Mouse (Mus musculus) erythroblast, embryonic 14.5 days (primary cell): ENCODE results near the gene Ifnar2. TPM values are rescaled to one million over a fixed set of nuclear protein-coding genes. Genes with fewer than 3 reads are reported as not detected.
"Not testable (repeated sequence)": the region's sequence is repeated elsewhere in the genome, so short reads cannot be mapped to it uniquely, and the experiment has no call there.

Experiments used
- H3K27me3 ChIP-seq: 2 replicates; pipeline ENCODE4 v1.6.1; 2012; ENCODE audit warnings: inconsistent platforms; ENCODE audit not compliant: control insufficient read depth
- H3K36me3 ChIP-seq: 2 replicates; pipeline ENCODE4 v1.6.1; 2012; ENCODE audit warnings: mild to moderate bottlenecking, inconsistent platforms; ENCODE audit not compliant: control insufficient read depth
- H3K4me1 ChIP-seq: 2 replicates; pipeline ENCODE4 v1.6.1; 2012; ENCODE audit warnings: inconsistent platforms; ENCODE audit not compliant: control insufficient read depth
- H3K4me3 ChIP-seq: replicated peaks from 2 replicates; pipeline ENCODE3; 2012; ENCODE audit warnings: moderate library complexity, mild to moderate bottlenecking, inconsistent platforms
- H3K9me3 ChIP-seq: 2 replicates; pipeline ENCODE4 v1.6.1; 2012; ENCODE audit warnings: low read length, inconsistent platforms, mixed read lengths; ENCODE audit not compliant: control insufficient read depth
- GATA1 ChIP-seq: IDR thresholded peaks from 2 replicates; pipeline ENCODE4 v1.6.1; 2012; ENCODE audit warnings: low read length, inconsistent platforms, mixed read lengths
- TAL1 ChIP-seq: IDR thresholded peaks from 3 replicates; pipeline ENCODE4 v1.6.1; 2012; ENCODE audit warnings: low read length, inconsistent platforms, mixed read lengths
- polyA plus RNA-seq: library from polyadenylated mRNA; stranded (reverse); fragments of >175 nt; gene quantifications from 2 replicates; pipeline ENCODE4 v1.2.3, GENCODE M21; 2012

Gene Ifnar2
- polyA plus RNA-seq, 1 experiment = 7.3 TPM

DNA sequence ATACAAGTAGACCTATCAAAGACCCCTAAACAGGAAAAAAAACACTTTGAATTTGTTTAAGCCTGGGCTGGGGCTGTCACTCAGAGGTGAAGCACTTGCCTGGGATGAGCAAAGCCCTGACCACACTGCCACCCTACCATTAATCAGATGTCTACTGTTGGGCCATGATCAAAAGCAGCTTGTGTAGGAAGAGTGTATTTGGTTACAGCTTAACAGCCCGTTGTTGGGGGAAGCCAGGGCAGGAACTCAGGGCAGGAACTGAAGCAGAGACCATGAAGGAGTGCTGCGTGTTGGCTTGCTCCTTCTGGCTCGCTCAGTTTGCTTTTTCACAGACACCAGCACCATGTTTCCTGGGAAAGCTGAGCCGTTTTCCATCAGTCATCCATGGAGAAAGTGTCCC, 54.0 kb downstream of the Ifnar2 start:
- Histone ChIP-seq H3K27me3 (no peaks in the 10 kb centered on the region), H3K4me3 (no peak overlapping the region), H3K4me1 (peaks cover 3% of the 10 kb centered on the region), H3K36me3 (peaks cover 67% of the 10 kb centered on the region), H3K9me3 (no peaks in the 10 kb centered on the region)
- TF ChIP-seq TAL1 (no peak), GATA1 (no peak)

DNA sequence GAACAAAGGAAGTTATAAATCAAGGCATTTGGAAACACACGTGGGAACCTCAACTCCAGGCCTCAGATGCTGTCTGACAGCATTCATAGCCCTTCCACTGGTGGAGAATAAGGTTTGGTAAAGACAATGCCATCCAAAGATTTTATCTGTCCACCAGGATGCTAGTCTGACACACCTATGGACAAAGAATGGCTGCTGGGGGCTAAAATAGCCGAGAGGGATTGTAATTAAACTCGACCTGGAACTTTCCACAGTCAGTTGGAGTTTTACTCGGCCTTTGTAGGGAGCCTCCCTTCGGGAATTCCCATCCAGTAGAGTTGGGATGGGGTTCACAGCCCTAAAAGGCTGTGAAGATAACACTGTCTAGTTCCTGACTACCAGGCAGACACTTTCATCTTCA, 54.9 kb downstream of the Ifnar2 start:
- Histone ChIP-seq H3K4me1 (peaks cover 4% of the 10 kb centered on the region), H3K4me3 (no peak overlapping the region), H3K27me3 (no peaks in the 10 kb centered on the region), H3K9me3 (no peaks in the 10 kb centered on the region), H3K36me3 (peaks cover 58% of the 10 kb centered on the region)
- no peak for TF ChIP-seq GATA1
- no peak for TF ChIP-seq TAL1

DNA sequence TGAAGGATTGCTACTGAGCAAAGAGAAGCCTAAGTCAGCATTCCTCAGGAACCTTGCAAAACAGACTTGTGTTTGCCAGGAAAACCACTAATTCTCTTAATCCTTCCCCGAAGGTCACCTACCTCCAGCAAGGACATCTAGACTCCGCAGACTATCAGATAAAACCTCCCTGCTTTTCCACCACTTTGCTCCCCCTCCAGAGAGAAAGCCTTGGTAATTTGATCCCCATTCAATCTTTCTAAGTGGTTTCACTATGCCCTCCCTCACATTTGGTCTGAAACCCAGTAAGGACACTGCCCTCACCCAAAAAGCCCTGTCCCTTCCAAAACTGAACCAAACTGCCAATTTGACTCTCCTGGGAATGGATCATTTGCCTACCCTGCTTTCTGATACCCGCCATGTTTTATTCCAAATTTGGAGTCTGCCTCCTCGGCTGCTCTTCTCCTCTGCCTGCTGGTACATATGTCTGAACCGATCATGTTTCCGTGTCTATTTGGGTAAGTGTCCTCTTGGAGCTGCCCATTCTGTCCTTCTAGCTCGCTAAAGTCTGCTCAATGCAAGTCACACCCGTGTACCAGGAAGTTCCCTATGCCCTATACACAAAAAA, 55.8 kb downstream of the Ifnar2 start:
- Histone ChIP-seq H3K4me1 (peaks cover 13% of the 10 kb centered on the region), H3K9me3 (no peaks in the 10 kb centered on the region), H3K27me3 (no peaks in the 10 kb centered on the region), H3K4me3 (no peak overlapping the region), H3K36me3 (peaks cover 50% of the 10 kb centered on the region)
- TF ChIP-seq GATA1 = no peak
- no peak for TF ChIP-seq TAL1

DNA sequence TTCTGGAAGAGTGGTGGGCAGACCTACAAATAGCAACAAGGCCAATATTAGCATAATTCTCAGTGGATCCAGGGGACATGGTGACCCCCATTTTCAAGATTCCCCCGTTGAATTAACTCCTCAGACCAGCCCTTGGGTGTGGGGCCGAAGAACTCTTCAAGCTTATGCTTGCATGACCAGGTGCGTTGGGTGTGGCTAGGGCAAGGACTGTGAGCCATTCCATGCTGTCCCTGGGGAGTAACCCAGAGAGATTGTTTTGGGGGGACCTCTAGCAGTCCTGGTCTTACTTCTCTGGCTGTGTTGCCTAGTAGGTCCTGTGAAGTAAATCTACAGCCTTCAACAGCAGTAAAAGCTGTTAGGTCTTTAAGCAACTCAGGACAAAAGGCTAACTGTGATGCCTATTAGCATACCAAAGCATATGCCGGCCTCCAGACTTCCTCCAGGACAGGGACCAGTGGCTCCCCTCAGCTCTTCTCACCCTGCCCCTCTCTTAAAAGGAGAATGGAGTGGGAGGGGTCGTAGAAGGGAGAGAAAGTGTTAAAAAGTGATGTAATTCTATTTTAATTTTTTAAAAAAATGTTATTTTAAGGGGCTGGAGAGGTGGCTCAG, 60.2 kb downstream of the Ifnar2 start:
- Histone ChIP-seq H3K4me3 (no peak overlapping the region), H3K4me1 (peaks cover 48% of the 10 kb centered on the region), H3K9me3 (no peaks in the 10 kb centered on the region), H3K27me3 (no peaks in the 10 kb centered on the region), H3K36me3 (peaks cover 10% of the 10 kb centered on the region)
- TF ChIP-seq TAL1 = no peak
- TF ChIP-seq GATA1 = no peak

DNA sequence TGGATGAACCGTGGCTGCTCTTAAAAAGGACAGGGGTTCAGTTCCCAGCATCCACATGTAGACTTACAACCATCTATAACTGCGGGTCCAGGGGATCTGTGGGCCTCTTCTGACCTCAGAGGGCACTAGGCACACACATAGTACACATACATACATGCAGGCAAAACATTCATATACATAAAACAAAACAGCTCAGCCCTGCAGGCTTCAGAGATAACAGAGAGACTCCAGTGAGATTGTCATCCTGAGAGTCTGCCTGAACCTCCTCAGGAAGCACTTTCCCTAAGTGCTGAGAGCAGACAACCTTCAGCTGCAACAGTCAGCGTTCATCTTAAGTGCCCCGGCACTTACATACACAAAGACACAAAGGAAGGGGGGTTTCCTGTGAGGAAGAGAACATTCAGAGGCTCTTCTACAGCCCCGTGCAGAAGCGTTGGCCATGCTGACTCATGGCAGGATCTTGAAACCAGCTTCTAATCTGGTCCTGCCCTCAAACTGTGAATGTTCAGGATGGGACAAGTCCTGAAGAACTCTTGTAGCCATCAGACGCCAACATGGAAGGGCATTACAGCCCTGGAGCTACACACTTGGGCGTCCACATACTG, 60.8 kb downstream of the Ifnar2 start:
- TF ChIP-seq TAL1 = no peak
- peak; percentile 28; the same call in 1 of the 2 replicates for TF ChIP-seq GATA1
- Histone ChIP-seq H3K4me1 (peaks cover 53% of the 10 kb centered on the region), H3K36me3 (peaks cover 5% of the 10 kb centered on the region), H3K27me3 (no peaks in the 10 kb centered on the region), H3K9me3 (no peaks in the 10 kb centered on the region), H3K4me3 (no peak overlapping the region)

DNA sequence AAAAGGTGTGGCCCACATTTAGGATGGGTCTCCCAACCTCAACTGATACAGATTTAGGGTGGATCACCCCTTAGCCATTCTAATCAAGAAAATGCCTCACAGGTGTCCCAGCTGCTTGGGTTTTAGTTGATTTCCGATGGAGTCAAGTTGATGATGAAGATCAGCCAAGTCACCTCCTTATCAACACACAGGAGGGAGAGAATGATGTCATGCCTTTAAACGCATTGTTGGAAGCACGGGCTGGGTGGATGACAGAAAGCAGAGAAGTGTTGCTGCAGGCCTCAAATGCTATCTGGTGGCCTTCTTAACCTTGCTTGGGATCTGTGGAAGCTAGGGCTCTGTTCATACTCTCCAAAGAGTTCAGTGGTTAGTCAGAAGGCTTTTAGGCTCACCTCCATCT, 61.5 kb downstream of the Ifnar2 start:
- Histone ChIP-seq H3K4me3 (no peak overlapping the region), H3K4me1 (peaks cover 60% of the 10 kb centered on the region)
- TF ChIP-seq TAL1 (no peak), GATA1 (no peak)

DNA sequence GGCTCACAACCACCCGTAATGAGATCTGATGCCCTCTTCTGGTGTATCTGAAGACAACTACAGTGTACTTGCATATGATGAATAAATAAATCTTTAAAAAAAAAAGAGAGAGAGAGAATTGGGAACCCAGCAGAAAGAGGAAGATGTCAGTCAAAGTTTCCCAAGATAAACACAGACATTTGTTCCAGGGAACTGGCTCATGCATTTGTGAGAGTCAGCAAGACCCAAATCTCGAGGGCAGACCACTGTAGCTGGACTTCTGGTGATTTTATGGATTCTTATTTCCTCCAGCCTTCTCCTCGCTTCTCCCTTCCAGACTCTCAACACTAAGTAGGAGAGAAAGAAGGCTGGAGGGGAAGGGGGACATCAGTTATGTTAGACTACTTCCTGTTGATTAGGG, 65.5 kb downstream of the Ifnar2 start:
- no peaks in the 10 kb centered on the region; the same call in 1 of the 2 replicates for H3K9me3 ChIP-seq
- H3K4me1 ChIP-seq = peaks cover 90% of the 10 kb centered on the region
- no peaks in the 10 kb centered on the region for H3K27me3 ChIP-seq
- H3K36me3 ChIP-seq = peaks cover 17% of the 10 kb centered on the region
- no peak overlapping the region for H3K4me3 ChIP-seq
- no peak for TF ChIP-seq GATA1
- no peak for TF ChIP-seq TAL1

More for the DNA sequence above, 61.5 kb downstream of the Ifnar2 start:
- H3K9me3 ChIP-seq = no peaks in the 10 kb centered on the region; the same call in 1 of the 2 replicates
- no peaks in the 10 kb centered on the region for H3K27me3 ChIP-seq
- peaks cover 8% of the 10 kb centered on the region for H3K36me3 ChIP-seq

DNA sequence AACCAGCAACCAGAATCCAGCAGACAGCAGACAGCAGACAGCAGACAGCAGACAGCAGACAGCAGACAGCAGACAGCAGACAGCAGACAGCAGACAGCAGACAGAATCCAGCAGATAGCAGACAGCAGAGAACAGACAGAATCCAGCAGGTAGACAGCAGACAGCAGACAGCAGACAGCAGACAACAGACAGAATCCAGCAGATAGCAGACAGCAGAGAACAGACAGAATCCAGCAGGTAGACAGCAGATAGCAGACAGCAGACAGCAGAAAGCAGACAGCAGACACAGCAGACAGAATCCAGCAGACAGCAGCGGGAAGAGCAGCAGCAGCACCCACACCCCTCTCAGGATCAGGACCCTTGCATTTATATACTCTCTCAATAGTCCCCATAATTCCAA, 66.0 kb downstream of the Ifnar2 start:
- not testable (repeated sequence) for H3K9me3 ChIP-seq

DNA sequence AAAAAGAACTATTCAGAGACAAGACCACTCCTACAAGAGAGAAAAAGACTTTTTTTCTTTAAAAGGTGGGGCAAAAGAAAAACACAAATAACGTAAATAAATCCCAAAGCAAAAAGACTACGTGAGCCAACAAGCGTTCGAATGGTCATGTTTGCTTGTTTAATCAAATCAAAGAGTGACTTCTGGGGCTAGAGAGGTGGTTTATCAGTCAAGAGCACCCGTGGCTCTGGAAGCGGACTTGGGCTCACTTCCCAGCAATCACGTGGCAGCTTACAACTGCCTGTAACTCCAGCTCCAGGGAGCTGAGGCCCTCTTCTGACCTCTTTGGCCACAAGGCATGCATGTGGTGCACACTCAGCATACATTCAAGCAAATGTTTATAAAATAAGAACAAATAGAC, 68.8 kb downstream of the Ifnar2 start:
- peaks cover 34% of the 10 kb centered on the region for H3K36me3 ChIP-seq
- H3K4me3 ChIP-seq = peak overlapping the region; percentile 54
- peaks cover 92% of the 10 kb centered on the region for H3K4me1 ChIP-seq
- no peaks in the 10 kb centered on the region for H3K27me3 ChIP-seq
- TF ChIP-seq TAL1 = peak; percentile 68; the same call in 2 of the 3 replicates
- peak; percentile 48 for TF ChIP-seq GATA1
- peaks cover 8% of the 10 kb centered on the region for H3K9me3 ChIP-seq

More for the DNA sequence above, 66.0 kb downstream of the Ifnar2 start:
- not testable (repeated sequence) for H3K4me3 ChIP-seq, H3K27me3 ChIP-seq
- 0 out of 3 replicates have a peak, but pooled peaks have one; percentile 13 for TF ChIP-seq TAL1
- H3K4me1 ChIP-seq = peaks cover 90% of the 10 kb centered on the region
- H3K36me3 ChIP-seq = peaks cover 21% of the 10 kb centered on the region
